Mouse (Mus musculus) kidney, postnatal 0 days (tissue): ENCODE data around the gene Snx7. TPM values are rescaled to one million over a fixed set of nuclear protein-coding genes. Genes with fewer than 3 reads are reported as not detected.

Experiments
- ATAC-seq: fragments of 200-750 bp; cut with Nextera tagmentation; replicated peaks from 2 replicates; pipeline ENCODE4 v1.8.0; 2017; ENCODE audit warnings: low read depth, moderate number of reproducible peaks, moderate TSS enrichment, moderate library complexity; ENCODE audit not compliant: low FRiP score
- DNase-seq: peaks from one replicate; pipeline ENCODE4 v3.0.0-alpha.2; 2016; ENCODE audit warnings: low spot score
- H3K27ac ChIP-seq: fragments of 300-500 bp; sonication (generic); 2 replicates; pipeline ENCODE4 v1.5.1; 2014; ENCODE audit warnings: mild to moderate bottlenecking
- H3K27me3 ChIP-seq: fragments of 300-500 bp; sonication (generic); 2 replicates; pipeline ENCODE4 v1.6.1; 2014; ENCODE audit warnings: low read length, mixed read lengths; ENCODE audit not compliant: insufficient read depth
- H3K36me3 ChIP-seq: fragments of 300-500 bp; sonication (generic); 2 replicates; pipeline ENCODE4 v1.6.1; 2014; ENCODE audit warnings: low read length, mixed read lengths; ENCODE audit not compliant: insufficient read depth
- H3K4me1 ChIP-seq: fragments of 300-500 bp; sonication (generic); replicated peaks from 2 replicates; pipeline ENCODE4 v1.6.1; 2014; ENCODE audit warnings: antibody characterized with exemption, low read length, mixed read lengths; ENCODE audit not compliant: insufficient read depth
- H3K4me2 ChIP-seq: fragments of 300-500 bp; sonication (generic); 2 replicates; pipeline ENCODE4 v1.6.1; 2014; ENCODE audit warnings: mild to moderate bottlenecking, low read length, moderate library complexity, mixed read lengths
- H3K4me3 ChIP-seq: fragments of 300-500 bp; sonication (generic); replicated peaks from 2 replicates; pipeline ENCODE4 v1.5.1; 2014; ENCODE audit warnings: low read depth, low read length
- H3K9ac ChIP-seq: fragments of 300-500 bp; sonication (generic); 2 replicates; pipeline ENCODE4 v1.6.1; 2014; ENCODE audit warnings: low read depth, low read length
- H3K9me3 ChIP-seq: fragments of 300-500 bp; sonication (generic); replicated peaks from 2 replicates; pipeline ENCODE4 v1.6.1; 2016; ENCODE audit warnings: low read length, inconsistent platforms, mixed read lengths
- CTCF ChIP-seq: IDR thresholded peaks from 2 replicates; pipeline ENCODE4 v1.5.1; 2016; ENCODE audit warnings: antibody characterized with exemption, low read depth, mild to moderate bottlenecking, moderate library complexity
- WGBS: fragments of 180-500 bp; shearing (Covaris S2); extraction: QIAGEN DNeasy Blood & Tissue Kit; methylation state at CpG from one replicate; pipeline ENCODE4 v1.1.7; 2014; 5-methylcytosine and 5-hydroxymethylcytosine counted together
- microRNA-seq: library from miRNA; unstranded; fragments of <30 nt; microRNA quantifications from one replicate; pipeline ENCODE4, GENCODE M21; 2016
- polyA plus RNA-seq: library from polyadenylated mRNA; unstranded; fragments of >200 nt; fragmentation: Nextera tagmentation; extraction: Ambion mirVana; gene quantifications from 2 replicates; pipeline ENCODE4 v1.2.1, GENCODE M21; 2015

Snx7 gene
- polyA plus RNA-seq, 1 experiment from 2014 or later: 84.7 TPM

- no peaks in the 10 kb centered on the region for H3K4me1 ChIP-seq
- no peak overlapping the region for H3K27ac ChIP-seq
- no peak for ATAC-seq
- H3K9me3 ChIP-seq: no peaks in the 10 kb centered on the region
- H3K36me3 ChIP-seq: no peaks in the 10 kb centered on the region
- H3K4me2 ChIP-seq: no peak overlapping the region
- H3K9ac ChIP-seq: no peak overlapping the region
- no peak for DNase-seq
- no peak overlapping the region for H3K4me3 ChIP-seq
- H3K27me3 ChIP-seq: no peaks in the 10 kb centered on the region
- no peak for TF ChIP-seq CTCF
- WGBS: 85% methylated on average over 3 of the region's 3 CpGs
These were observed 119.5 kb downstream of the Snx7 start for GRCm38 (mm10) chr3:117749256-117749655.

GRCm38 (mm10) chr3:117739760-117740159, 129.0 kb downstream of the Snx7 start:
- H3K4me1 ChIP-seq: no peaks in the 10 kb centered on the region
- ATAC-seq (no peak), DNase-seq (no peak)
- no peaks in the 10 kb centered on the region for H3K9me3 ChIP-seq
- TF ChIP-seq CTCF: no peak
- H3K4me3 ChIP-seq: no peak overlapping the region
- no peak overlapping the region for H3K9ac ChIP-seq
- no peak overlapping the region for H3K27ac ChIP-seq
- WGBS: 64% methylated on average over 5 of the region's 5 CpGs
- H3K36me3 ChIP-seq: no peaks in the 10 kb centered on the region
- no peaks in the 10 kb centered on the region for H3K27me3 ChIP-seq
- no peak overlapping the region for H3K4me2 ChIP-seq

- WGBS: 80% methylated on average over 4 of the region's 4 CpGs
- H3K27me3 ChIP-seq: no peaks in the 10 kb centered on the region
- TF ChIP-seq CTCF: no peak
- H3K4me3 ChIP-seq: no peak overlapping the region
- no peak overlapping the region for H3K27ac ChIP-seq
- no peak for DNase-seq
- H3K9ac ChIP-seq: no peak overlapping the region
- ATAC-seq: no peak
- no peak overlapping the region for H3K4me2 ChIP-seq
- no peaks in the 10 kb centered on the region for H3K36me3 ChIP-seq
- no peaks in the 10 kb centered on the region for H3K9me3 ChIP-seq
- no peaks in the 10 kb centered on the region for H3K4me1 ChIP-seq
These were observed 136.1 kb downstream of the Snx7 start for GRCm38 (mm10) chr3:117732661-117733060.

Small RNA genes within 50 kb of the gene (microRNA-seq; reads per million reads assigned to microRNA genes)
- gene Gm24811: not detected
